22 mouse cellular contexts compared by ENCODE assay signal in the genomic region with DNA sequence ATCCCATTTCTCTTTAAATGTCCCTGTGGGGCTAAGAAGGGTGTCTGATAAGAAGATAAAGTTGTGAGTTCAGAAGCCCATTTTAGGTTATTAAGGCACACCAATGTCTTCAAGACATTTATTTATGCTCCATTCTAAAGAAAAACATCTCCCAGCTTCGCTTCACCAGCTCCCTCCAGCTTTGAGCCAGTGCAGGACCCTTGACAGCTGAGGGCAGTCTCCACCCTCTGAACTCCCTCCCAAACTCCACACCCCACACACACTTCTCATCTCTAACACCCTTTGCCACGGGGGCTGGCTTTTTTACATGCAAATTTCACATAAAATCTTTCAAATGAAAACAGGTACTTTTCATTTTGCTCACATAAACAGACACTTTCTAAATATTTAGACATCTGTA.
"Had no signal": no experiment of that assay in that cellular context is flagged by ENCODE, and none has a peak within 500 bp of the region (broad histone marks: within the 10 kb centered on the region; RNA-seq: fewer than 3 reads in every experiment).

No protein-coding gene starts in this region.

- DNase-seq: gastrocnemius, postnatal 14 days; gastrocnemius, postnatal 36 days; heart, adult 18-20 months; heart, postnatal 14 days; heart, postnatal 36 days; kidney, adult 18-20 months; kidney, adult 8-10 months; kidney, postnatal 14 days; kidney, postnatal 36 days; layer of hippocampus, adult 9-11 months; layer of hippocampus, postnatal 36 days; left cerebral cortex, postnatal 4 days had no signal

- H3K4me1 ChIP-seq: heart, embryonic 10.5 days; heart, embryonic 15.5 days; hindbrain, embryonic 13.5 days; hindbrain, embryonic 15.5 days; limb, embryonic 13.5 days; liver, embryonic 12.5 days had no signal

- H3K4me2 ChIP-seq: heart, embryonic 13.5 days; heart, embryonic 15.5 days; hindbrain, embryonic 13.5 days; hindbrain, embryonic 15.5 days; limb, embryonic 13.5 days; limb, embryonic 15.5 days; liver, embryonic 12.5 days had no signal

- H3K27ac ChIP-seq: heart, embryonic 10.5 days; heart, embryonic 13.5 days; heart, embryonic 15.5 days; hindbrain, embryonic 13.5 days; hindbrain, embryonic 15.5 days; hindbrain, postnatal 0 days; limb, embryonic 13.5 days; limb, embryonic 15.5 days; liver, embryonic 12.5 days; liver, embryonic 14.5 days had no signal

- H3K9ac ChIP-seq: heart, embryonic 13.5 days; heart, embryonic 15.5 days; hindbrain, embryonic 13.5 days; hindbrain, embryonic 15.5 days; limb, embryonic 13.5 days; limb, embryonic 15.5 days; liver, embryonic 12.5 days; liver, embryonic 14.5 days had no signal

- H3K4me3 ChIP-seq: heart, embryonic 10.5 days; heart, embryonic 13.5 days; heart, embryonic 15.5 days; hindbrain, embryonic 13.5 days; hindbrain, embryonic 15.5 days; limb, embryonic 13.5 days; limb, embryonic 15.5 days; liver, embryonic 12.5 days had no signal

- ATAC-seq: hindbrain, postnatal 0 days; liver, embryonic 12.5 days had no signal

- H3K27me3 ChIP-seq: heart, embryonic 13.5 days; heart, embryonic 15.5 days; hindbrain, embryonic 13.5 days; hindbrain, embryonic 15.5 days; limb, embryonic 13.5 days; limb, embryonic 15.5 days; liver, embryonic 12.5 days had no signal

- H3K36me3 ChIP-seq: heart, embryonic 10.5 days; heart, embryonic 13.5 days; heart, embryonic 15.5 days; hindbrain, embryonic 13.5 days; hindbrain, embryonic 15.5 days; limb, embryonic 13.5 days; limb, embryonic 15.5 days; liver, embryonic 12.5 days had no signal

- H3K9me3 ChIP-seq: heart, embryonic 10.5 days; heart, embryonic 13.5 days; heart, embryonic 15.5 days; hindbrain, embryonic 13.5 days; hindbrain, embryonic 15.5 days; limb, embryonic 13.5 days; limb, embryonic 15.5 days; liver, embryonic 12.5 days had no signal
